Mouse (Mus musculus) G1E (cell line): ENCODE measurements around the gene Mprip.

Experiments
- CTCF ChIP-seq: IDR thresholded peaks from 2 replicates; pipeline ENCODE4 v1.5.1; 2012; ENCODE audit warnings: low read depth, low read length, inconsistent platforms, mixed read lengths
- GATA2 ChIP-seq: IDR thresholded peaks from 2 replicates; pipeline ENCODE4 v1.6.1; 2012; ENCODE audit warnings: low read depth, low read length, inconsistent platforms, borderline replicate concordance
- POLR2AphosphoS5 ChIP-seq: IDR thresholded peaks from 2 replicates; pipeline ENCODE4 v1.6.1; 2012; ENCODE audit warnings: low read depth, low read length, inconsistent platforms; ENCODE audit not compliant: insufficient replicate concordance
- TAL1 ChIP-seq: conservative IDR thresholded peaks from 2 replicates; pipeline ENCODE4 v1.6.1; 2012; ENCODE audit warnings: low read depth, low read length, inconsistent platforms, mixed read lengths

DNA sequence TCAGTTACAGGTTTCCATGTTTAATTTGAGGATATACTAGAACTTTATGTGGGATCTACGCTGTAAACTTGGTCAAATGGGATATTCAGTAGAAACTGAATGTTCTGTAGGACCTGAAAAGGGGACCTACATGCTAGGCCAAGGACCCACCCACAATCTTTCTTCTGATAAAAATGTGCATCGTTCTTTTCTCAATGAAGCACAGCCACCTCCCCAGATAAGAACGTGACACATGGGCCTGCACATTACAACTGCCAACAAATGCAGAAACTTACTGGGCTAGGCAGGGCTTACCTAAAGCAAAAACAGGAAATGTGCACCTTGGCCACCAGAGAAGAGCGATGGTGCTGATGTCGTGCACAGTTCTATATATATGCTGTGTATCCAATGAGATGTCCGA lies 93.4 kb downstream of the Mprip start:
- TF ChIP-seq CTCF (no peak), POLR2AphosphoS5 (no peak), TAL1 (no peak), GATA2 (no peak)
